Mouse (Mus musculus): ENCODE measurements around the gene Chml.

DNA sequence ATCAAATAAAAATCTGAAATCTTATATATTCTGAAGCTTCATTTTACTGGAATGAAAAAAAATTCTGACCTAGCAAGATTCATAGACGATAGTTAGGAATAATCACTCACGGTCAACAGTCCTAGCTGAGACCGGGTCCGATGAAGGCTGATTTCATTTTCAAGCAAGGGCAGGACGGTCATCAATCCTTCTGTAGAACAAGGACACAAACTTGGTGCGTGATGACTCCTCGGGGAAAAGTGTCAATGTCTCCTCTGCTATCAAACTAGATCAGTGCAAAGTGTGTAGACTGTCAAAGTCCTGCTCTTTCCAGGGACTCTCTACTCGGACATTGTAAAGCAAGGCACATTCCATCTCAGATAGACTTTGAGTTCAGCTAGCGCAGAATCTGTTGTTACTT, 24.1 kb upstream of the Chml start:
- TF ChIP-seq POLR2A (IDR thresholded peaks at IDR 0.05; ENCODE audit: borderline replicate concordance, extremely low read depth, low read depth, low read length) (no peak), CTCF (IDR thresholded peaks at IDR 0.05; ENCODE audit: insufficient read depth, low read length) (no peak)
